Mouse (Mus musculus) C2C12 (cell line): ENCODE measurements around the gene Rnps1.

Experiments
- CTCF ChIP-seq: IDR thresholded peaks from one replicate; pipeline ENCODE4 v1.5.1; 2011; ENCODE audit not compliant: control insufficient read depth, insufficient read depth, insufficient read length
- MAX ChIP-seq: IDR thresholded peaks from one replicate; pipeline ENCODE4 v1.6.1; 2011; ENCODE audit warnings: mild to moderate bottlenecking, control low read depth
- MYOG ChIP-seq: IDR thresholded peaks from one replicate; pipeline ENCODE4 v1.6.1; 2011; ENCODE audit not compliant: control insufficient read depth, insufficient read length; ENCODE audit errors: extremely low read depth
- USF1 ChIP-seq: IDR thresholded peaks from one replicate; pipeline ENCODE4 v1.6.1; 2011; ENCODE audit warnings: low read depth, mild to moderate bottlenecking, control low read depth, moderate library complexity

GRCm38 (mm10) chr17:24429201-24429983, 15.0 kb downstream of the Rnps1 start:
- TF ChIP-seq CTCF: no peak
- TF ChIP-seq USF1: no peak
- TF ChIP-seq MAX: no peak
- TF ChIP-seq MYOG: no peak
